Mouse (Mus musculus): ENCODE data around the gene Phkg1. TPM values are rescaled to one million over a fixed set of nuclear protein-coding genes. Genes with fewer than 3 reads are reported as not detected.
"Not testable (repeated sequence)": the region's sequence is repeated elsewhere in the genome, so short reads cannot be mapped to it uniquely, and the experiment has no call there.

The Phkg1 gene
- polyA plus RNA-seq (2015; fragmentation: Nextera tagmentation; extraction: Ambion mirVana) = 0.85 and 0.95 TPM in 2 replicates

DNA sequence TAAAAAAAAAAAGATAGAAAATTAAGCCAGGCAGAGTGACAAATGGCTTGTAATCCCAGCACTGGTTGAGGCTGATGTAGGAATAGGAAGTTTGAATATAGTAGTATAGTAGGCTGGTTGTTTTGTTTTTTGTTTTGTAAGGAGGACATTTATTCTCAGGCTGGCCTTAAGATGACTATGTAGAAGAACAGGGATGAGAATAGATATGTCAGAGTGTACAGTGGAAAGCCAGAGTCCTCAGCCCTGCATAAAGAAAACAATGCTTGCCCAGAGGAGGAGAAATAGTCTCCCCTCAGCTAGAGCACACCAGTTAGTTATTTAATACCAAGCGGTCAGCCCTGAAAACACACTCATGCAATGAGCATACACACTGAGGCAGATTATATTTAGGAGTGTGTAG lies at the start of gene Phkg1:
TSS of gene Phkg1 (minus strand) at position 101 of the 400 bp plus-strand sequence.
- Histone ChIP-seq H3K4me3 (ENCODE audit: low read depth, low read length) (no peak within 1 kb of the TSS), H3K9me3 (replicated peaks; ENCODE audit: control insufficient read depth, low read length, poor library complexity, severe bottlenecking) (no peaks in the 10 kb centered on the region), H3K4me2 (ENCODE audit: low read length) (no peak within 1 kb of the TSS), H3K27ac (ENCODE audit: low read length) (no peak within 1 kb of the TSS), H3K27me3 (ENCODE audit: control insufficient read depth, insufficient read depth, low read depth, low read length) (no peaks in the 10 kb centered on the region), H3K4me1 (ENCODE audit: control insufficient read depth, insufficient read depth, low read length) (peaks cover 11% of the 10 kb centered on the region), H3K36me3 (ENCODE audit: control insufficient read depth, insufficient read depth, low read length) (peaks cover 17% of the 10 kb centered on the region), H3K9ac (ENCODE audit: low read depth, low read length) (no peak within 1 kb of the TSS)
- WGBS = 92% methylated on average over 1 of the region's 1 CpGs
- ATAC-seq = no peak

DNA sequence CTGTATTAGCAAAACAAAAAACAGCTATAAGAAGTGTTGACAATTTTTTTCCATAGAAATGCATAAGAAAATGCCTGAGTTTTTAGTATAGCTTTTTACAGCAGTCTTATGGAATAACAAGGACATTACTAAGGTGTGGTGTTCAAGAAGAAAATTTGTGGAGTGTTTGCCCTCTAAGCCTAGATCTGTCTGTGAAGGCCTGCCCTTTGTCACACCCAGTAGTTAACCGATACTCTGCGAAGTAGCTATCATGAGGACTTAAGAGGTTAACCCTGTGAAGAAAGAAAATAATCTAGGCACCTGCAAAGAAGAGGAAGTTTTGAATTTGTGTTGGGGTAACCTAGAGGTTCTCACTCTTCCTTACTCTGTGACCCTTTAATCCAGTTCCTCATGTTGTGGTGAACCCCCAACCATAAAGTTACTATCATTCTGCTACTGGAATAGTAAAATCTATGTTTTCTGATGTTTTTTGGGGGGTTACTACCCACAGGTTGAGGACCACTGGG lies 49.2 kb upstream of the Phkg1 start:
- Histone ChIP-seq H3K27ac (ENCODE audit: low read length) (no peak overlapping the region), H3K4me3 (ENCODE audit: low read depth, low read length) (no peak overlapping the region), H3K36me3 (ENCODE audit: control insufficient read depth, insufficient read depth, low read length) (no peaks in the 10 kb centered on the region), H3K9me3 (replicated peaks; ENCODE audit: control insufficient read depth, low read length, poor library complexity, severe bottlenecking) (no peaks in the 10 kb centered on the region), H3K27me3 (ENCODE audit: control insufficient read depth, insufficient read depth, low read depth, low read length) (no peaks in the 10 kb centered on the region), H3K4me1 (ENCODE audit: control insufficient read depth, insufficient read depth, low read length) (peaks cover 9% of the 10 kb centered on the region), H3K4me2 (ENCODE audit: low read length) (no peak overlapping the region), H3K9ac (ENCODE audit: low read depth, low read length) (no peak overlapping the region)
- WGBS = 96% methylated on average over 2 of the region's 2 CpGs
- ATAC-seq = no peak

DNA sequence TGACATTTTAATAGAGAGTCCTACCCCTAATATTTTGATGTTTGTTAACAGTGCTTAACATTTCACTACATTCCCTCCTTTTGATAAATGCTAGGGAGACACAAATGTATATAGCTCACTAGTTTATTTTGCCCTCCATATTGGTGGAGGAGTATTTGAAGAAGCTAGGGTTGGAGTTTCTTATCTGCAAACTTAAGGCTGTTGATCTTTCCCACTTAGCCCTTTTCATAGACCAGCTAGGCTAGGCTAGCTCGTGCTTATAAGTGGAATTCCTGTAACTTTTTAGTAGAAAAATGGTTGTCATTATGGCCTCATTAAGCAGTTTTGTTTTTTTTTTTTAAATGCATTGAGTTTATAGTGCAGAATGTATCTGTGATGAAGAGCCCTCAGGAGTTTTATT lies 45.1 kb upstream of the Phkg1 start:
- WGBS = 85% methylated on average over 1 of the region's 1 CpGs
- H3K36me3 ChIP-seq (ENCODE audit: control insufficient read depth, insufficient read depth, low read length) = no peaks in the 10 kb centered on the region
- H3K9ac ChIP-seq (ENCODE audit: low read depth, low read length) = no peak overlapping the region
- no peaks in the 10 kb centered on the region for H3K27me3 ChIP-seq (ENCODE audit: control insufficient read depth, insufficient read depth, low read depth, low read length)
- peaks cover 9% of the 10 kb centered on the region for H3K4me1 ChIP-seq (ENCODE audit: control insufficient read depth, insufficient read depth, low read length)
- no peak overlapping the region for H3K4me3 ChIP-seq (ENCODE audit: low read depth, low read length)
- no peak for ATAC-seq
- no peak overlapping the region; the same call in 1 of the 2 replicates for H3K4me2 ChIP-seq (ENCODE audit: low read length)
- H3K27ac ChIP-seq (ENCODE audit: low read length) = no peak overlapping the region
- H3K9me3 ChIP-seq (replicated peaks; ENCODE audit: control insufficient read depth, low read length, poor library complexity, severe bottlenecking) = no peaks in the 10 kb centered on the region

DNA sequence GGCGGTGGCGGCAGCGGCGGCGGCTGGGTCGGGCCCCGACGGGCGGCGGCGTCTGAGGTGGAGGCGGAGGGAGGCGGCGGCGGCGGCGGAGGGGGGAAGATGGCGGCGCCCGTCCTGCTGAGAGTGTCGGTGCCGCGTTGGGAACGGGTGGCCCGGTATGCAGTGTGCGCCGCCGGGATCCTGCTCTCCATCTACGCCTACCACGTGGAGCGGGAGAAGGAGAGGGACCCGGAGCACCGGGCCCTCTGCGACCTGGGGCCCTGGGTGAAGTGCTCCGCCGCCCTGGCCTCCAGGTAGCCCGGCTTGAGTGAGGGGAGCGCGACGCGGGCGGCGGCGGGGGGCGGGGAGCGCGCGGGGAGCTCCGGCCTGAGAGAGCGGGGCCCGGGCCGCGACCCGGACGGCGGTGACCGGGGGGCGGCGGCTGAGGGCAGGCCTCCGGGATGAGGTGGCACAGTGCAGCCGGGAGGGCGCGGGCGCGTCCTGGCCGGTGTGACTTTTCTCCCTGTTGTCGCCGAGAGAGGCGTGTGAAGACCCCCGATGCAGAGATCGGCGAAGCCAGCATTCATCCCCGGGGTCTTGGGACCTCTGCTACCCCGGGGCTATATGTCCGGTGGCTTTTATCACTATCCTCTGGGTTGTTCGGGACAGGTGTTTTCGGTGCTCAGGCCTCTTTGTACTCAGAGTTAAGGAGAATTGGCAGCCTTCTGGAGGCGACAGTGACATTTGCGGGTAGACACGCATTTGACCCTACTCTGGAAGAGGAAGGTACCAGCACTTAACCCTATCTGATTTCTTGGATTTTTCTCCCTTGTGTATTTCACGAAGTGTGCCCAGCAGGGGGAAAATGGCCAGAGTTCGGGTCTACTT lies 44.0 kb upstream of the Phkg1 start:
- peak overlapping the region; percentile 50; the same call in 1 of the 2 replicates for H3K27ac ChIP-seq (ENCODE audit: low read length)
- H3K4me2 ChIP-seq (ENCODE audit: low read length) = peak overlapping the region; percentile 84
- under 1% methylated on average over 34 of the region's 82 CpGs for WGBS
- H3K27me3 ChIP-seq (ENCODE audit: control insufficient read depth, insufficient read depth, low read depth, low read length); H3K4me1 ChIP-seq (ENCODE audit: control insufficient read depth, insufficient read depth, low read length); H3K36me3 ChIP-seq (ENCODE audit: control insufficient read depth, insufficient read depth, low read length); H3K9me3 ChIP-seq (replicated peaks; ENCODE audit: control insufficient read depth, low read length, poor library complexity, severe bottlenecking): not testable (repeated sequence)
- peak overlapping the region; percentile 81 for H3K9ac ChIP-seq (ENCODE audit: low read depth, low read length)
- ATAC-seq = peak; percentile 76
- peak overlapping the region; percentile 90 for H3K4me3 ChIP-seq (ENCODE audit: low read depth, low read length)

DNA sequence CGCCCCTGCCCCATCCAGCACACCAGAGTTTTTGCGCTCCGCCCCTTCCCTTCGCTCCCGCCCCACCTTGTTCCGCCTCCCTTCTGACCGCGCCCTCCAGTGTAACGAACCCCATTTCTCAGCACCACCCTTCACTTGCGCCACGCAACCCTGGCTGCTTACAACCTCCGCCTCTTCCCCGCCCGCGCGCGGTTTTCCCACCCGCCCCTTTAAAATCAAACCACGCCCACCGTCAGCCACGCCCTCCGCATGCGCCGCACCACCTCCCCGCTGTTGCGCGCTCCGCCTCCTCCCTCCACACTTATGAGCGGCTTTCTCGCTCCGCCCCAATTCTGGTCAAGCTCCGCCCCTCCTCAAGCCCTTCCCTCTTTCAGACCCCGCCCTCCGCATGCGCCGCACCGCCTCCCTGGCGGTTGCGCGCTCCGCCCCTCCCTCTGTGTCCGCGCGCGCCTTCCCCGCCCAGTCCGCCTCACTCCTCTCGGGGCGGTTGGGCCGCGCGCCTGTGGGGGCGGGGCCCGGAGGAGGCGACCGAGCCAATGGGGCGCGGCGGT lies 43.2 kb upstream of the Phkg1 start, which contains the start of gene Vkorc1l1:
TSS of gene Vkorc1l1 (plus strand) at position 476 of the 551 bp plus-strand sequence.
- peak within 1 kb of the TSS; percentile 84 for H3K4me2 ChIP-seq (ENCODE audit: low read length)
- H3K4me3 ChIP-seq (ENCODE audit: low read depth, low read length) = peak within 1 kb of the TSS; percentile 90
- H3K36me3 ChIP-seq (ENCODE audit: control insufficient read depth, insufficient read depth, low read length) = no peaks in the 10 kb centered on the region
- peak within 1 kb of the TSS; percentile 81 for H3K9ac ChIP-seq (ENCODE audit: low read depth, low read length)
- H3K27ac ChIP-seq (ENCODE audit: low read length) = peak within 1 kb of the TSS; percentile 50
- H3K27me3 ChIP-seq (ENCODE audit: control insufficient read depth, insufficient read depth, low read depth, low read length) = no peaks in the 10 kb centered on the region
- peaks cover 9% of the 10 kb centered on the region for H3K4me1 ChIP-seq (ENCODE audit: control insufficient read depth, insufficient read depth, low read length)
- peak; percentile 96 for ATAC-seq
- WGBS = under 1% methylated on average over 56 of the region's 59 CpGs
- H3K9me3 ChIP-seq (replicated peaks; ENCODE audit: control insufficient read depth, low read length, poor library complexity, severe bottlenecking) = no peaks in the 10 kb centered on the region

DNA sequence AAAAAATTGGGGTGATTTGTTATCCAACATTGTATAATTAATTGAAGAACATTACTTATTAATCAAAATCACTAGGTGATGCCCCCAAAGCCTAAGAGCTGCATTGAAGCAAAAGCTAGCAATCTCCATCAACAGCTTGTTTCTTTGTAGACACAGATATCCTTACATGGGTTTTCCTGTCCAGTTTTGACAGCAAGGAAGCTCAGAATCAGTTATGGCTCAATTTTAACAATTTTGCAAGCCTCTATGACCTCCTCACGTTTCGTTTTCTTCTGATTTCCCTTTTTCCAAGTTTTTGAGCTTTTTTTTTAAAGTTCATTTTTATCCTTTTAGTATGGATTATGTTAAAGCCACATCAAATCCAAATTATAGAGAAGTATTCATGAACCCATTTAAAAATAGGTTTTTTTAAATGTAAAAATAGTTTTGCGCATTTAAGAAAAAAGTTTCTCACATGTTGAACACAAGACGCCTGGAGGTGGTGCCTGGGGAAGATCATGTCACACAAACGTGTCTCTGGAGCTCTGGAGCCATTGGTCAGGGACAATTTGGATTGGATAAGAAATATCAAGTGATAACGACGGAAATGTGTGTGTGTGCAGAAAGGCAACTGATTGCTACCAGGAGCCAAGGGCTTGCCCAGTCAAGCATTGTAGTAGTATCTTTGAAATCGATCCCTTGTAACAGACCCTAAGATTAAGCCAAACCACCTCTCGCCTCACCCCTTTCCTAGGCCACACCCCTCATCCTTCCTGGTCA lies 42.6 kb upstream of the Phkg1 start:
- H3K4me2 ChIP-seq (ENCODE audit: low read length) = peak overlapping the region; percentile 46
- no peaks in the 10 kb centered on the region for H3K36me3 ChIP-seq (ENCODE audit: control insufficient read depth, insufficient read depth, low read length)
- H3K4me1 ChIP-seq (ENCODE audit: control insufficient read depth, insufficient read depth, low read length) = peaks cover 9% of the 10 kb centered on the region
- H3K27me3 ChIP-seq (ENCODE audit: control insufficient read depth, insufficient read depth, low read depth, low read length) = no peaks in the 10 kb centered on the region
- H3K4me3 ChIP-seq (ENCODE audit: low read depth, low read length) = peak overlapping the region; percentile 90
- peak overlapping the region; percentile 6; the same call in 1 of the 2 replicates for H3K9ac ChIP-seq (ENCODE audit: low read depth, low read length)
- no peak for ATAC-seq
- peak overlapping the region; percentile 44 for H3K27ac ChIP-seq (ENCODE audit: low read length)
- H3K9me3 ChIP-seq (replicated peaks; ENCODE audit: control insufficient read depth, low read length, poor library complexity, severe bottlenecking) = no peaks in the 10 kb centered on the region
- WGBS = 8% methylated on average over 9 of the region's 9 CpGs

DNA sequence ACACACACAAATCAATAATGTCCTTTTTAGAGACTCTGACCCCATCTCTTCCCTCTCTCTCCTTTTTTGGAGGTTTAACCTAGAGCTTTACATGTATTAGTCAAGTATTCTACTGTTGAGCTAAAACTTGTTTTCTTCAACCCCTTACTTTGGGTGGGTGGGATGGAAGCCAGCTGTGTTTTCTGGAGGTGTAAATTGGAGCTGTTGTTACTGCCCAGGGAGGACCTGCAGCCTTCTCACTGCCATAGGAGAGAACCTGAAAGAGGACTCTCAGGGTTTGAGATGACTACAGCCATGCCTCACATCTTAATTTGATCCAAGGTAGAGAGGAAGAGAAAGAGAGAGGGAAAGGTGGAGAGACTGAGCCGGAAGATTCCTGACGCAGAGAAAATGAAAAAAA lies 41.9 kb upstream of the Phkg1 start:
- Histone ChIP-seq H3K27ac (ENCODE audit: low read length) (no peak overlapping the region), H3K4me3 (ENCODE audit: low read depth, low read length) (no peak overlapping the region), H3K9ac (ENCODE audit: low read depth, low read length) (no peak overlapping the region), H3K4me1 (ENCODE audit: control insufficient read depth, insufficient read depth, low read length) (peaks cover 9% of the 10 kb centered on the region), H3K9me3 (replicated peaks; ENCODE audit: control insufficient read depth, low read length, poor library complexity, severe bottlenecking) (no peaks in the 10 kb centered on the region), H3K4me2 (ENCODE audit: low read length) (no peak overlapping the region), H3K36me3 (ENCODE audit: control insufficient read depth, insufficient read depth, low read length) (no peaks in the 10 kb centered on the region), H3K27me3 (ENCODE audit: control insufficient read depth, insufficient read depth, low read depth, low read length) (no peaks in the 10 kb centered on the region)
- WGBS = 63% methylated on average over 2 of the region's 2 CpGs
- ATAC-seq = no peak

DNA sequence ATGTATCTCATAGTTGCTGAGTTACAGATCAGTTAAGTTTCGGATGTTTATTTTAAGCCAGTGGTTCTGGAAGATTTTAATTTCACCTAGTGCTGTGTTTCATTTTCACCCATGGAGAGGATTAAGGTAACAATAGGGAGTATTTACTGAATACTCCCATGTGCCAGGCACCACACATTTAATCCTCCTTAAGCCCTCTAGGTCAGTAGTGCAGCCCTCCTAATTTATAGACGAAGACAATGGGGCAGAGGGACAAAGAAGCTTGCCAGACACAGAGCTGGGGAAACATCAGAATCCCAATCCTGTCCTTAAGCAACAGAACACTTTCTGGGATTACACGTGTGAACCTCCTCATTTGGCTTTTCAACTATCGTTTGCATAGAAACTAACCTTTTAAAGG lies 38.6 kb upstream of the Phkg1 start:
- 10% methylated on average over 4 of the region's 4 CpGs for WGBS
- Histone ChIP-seq H3K9me3 (replicated peaks; ENCODE audit: control insufficient read depth, low read length, poor library complexity, severe bottlenecking) (no peaks in the 10 kb centered on the region), H3K4me2 (ENCODE audit: low read length) (no peak overlapping the region), H3K9ac (ENCODE audit: low read depth, low read length) (no peak overlapping the region), H3K27me3 (ENCODE audit: control insufficient read depth, insufficient read depth, low read depth, low read length) (no peaks in the 10 kb centered on the region), H3K4me3 (ENCODE audit: low read depth, low read length) (no peak overlapping the region), H3K27ac (ENCODE audit: low read length) (no peak overlapping the region), H3K4me1 (ENCODE audit: control insufficient read depth, insufficient read depth, low read length) (no peaks in the 10 kb centered on the region), H3K36me3 (ENCODE audit: control insufficient read depth, insufficient read depth, low read length) (no peaks in the 10 kb centered on the region)
- no peak for ATAC-seq
